Mouse (Mus musculus) ES-Bruce4 (cell line): Measurements from ENCODE around the gene Cacng5. TPM values are rescaled to one million over a fixed set of nuclear protein-coding genes. Genes with fewer than 3 reads are reported as not detected.
A peak's percentile ranks its signal among the peaks of the same experiment; 100 is the strongest.

Source experiments
- H3K27ac ChIP-seq: 2 replicates; pipeline ENCODE4 v1.5.1; 2012; ENCODE audit warnings: low read length, inconsistent platforms; ENCODE audit not compliant: insufficient read depth
- H3K27me3 ChIP-seq: 2 replicates; pipeline ENCODE4 v1.6.1; 2012; ENCODE audit warnings: mild to moderate bottlenecking, low read length, inconsistent platforms; ENCODE audit not compliant: control insufficient read depth, poor library complexity, insufficient read depth, severe bottlenecking
- H3K36me3 ChIP-seq: 2 replicates; pipeline ENCODE4 v1.6.1; 2012; ENCODE audit warnings: inconsistent platforms, mild to moderate bottlenecking, low read length, moderate library complexity; ENCODE audit not compliant: control insufficient read depth, poor library complexity, insufficient read depth, severe bottlenecking
- H3K4me1 ChIP-seq: one replicate; pipeline ENCODE4 v1.8.1; 2011; ENCODE audit warnings: low read length; ENCODE audit not compliant: control insufficient read depth, insufficient read depth
- H3K4me3 ChIP-seq: 2 replicates; pipeline ENCODE4 v1.5.1; 2011; ENCODE audit warnings: low read depth, mild to moderate bottlenecking, low read length
- H3K9ac ChIP-seq: 2 replicates; pipeline ENCODE4 v1.6.1; 2012; ENCODE audit warnings: low read depth, mild to moderate bottlenecking, inconsistent platforms; ENCODE audit not compliant: poor library complexity, severe bottlenecking
- H3K9me3 ChIP-seq: replicated peaks from 2 replicates; pipeline ENCODE4 v1.6.1; 2012; ENCODE audit warnings: mild to moderate bottlenecking, low read length, inconsistent platforms; ENCODE audit not compliant: control insufficient read depth, poor library complexity, insufficient read depth, severe bottlenecking
- CTCF ChIP-seq: IDR thresholded peaks from one replicate; pipeline ENCODE4 v1.8.1; 2011; ENCODE audit warnings: low read depth, low read length
- EP300 ChIP-seq: IDR thresholded peaks from 2 replicates; pipeline ENCODE4 v1.6.1; 2011; ENCODE audit warnings: low read depth, low read length; ENCODE audit not compliant: insufficient read depth
- POLR2A ChIP-seq: IDR thresholded peaks from one replicate; pipeline ENCODE4 v1.8.1; 2011; ENCODE audit warnings: low read length; ENCODE audit not compliant: insufficient read depth
- polyA plus RNA-seq: library from polyadenylated mRNA; stranded (reverse); fragments of >200 nt; gene quantifications from 2 replicates; pipeline ENCODE4 v1.2.4, GENCODE M21; 2011; ENCODE audit warnings: low read depth; ENCODE audit not compliant: missing spikeins, insufficient read depth, insufficient read length

Gene Cacng5
- polyA plus RNA-seq, 1 experiment: 0.37 TPM

DNA sequence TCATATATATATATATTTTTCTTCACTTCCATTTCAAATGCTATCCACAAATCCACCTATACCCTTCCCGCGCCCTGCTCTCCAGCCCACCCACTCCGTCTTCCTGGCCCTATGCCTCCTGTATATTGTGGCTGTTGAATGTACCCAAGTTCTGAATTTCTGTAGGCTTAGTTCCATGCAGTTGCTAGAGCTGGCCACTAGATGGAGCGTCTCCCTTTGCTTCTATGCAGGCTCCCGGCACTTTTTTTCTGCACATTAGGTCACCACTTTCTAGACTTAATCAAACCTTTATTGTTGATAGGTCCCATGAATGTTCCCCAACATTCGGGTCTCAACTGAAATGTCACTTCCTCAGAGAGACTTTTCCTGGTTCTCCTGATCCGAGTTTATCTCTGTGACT lies 55.6 kb downstream of the Cacng5 start:
- no peaks in the 10 kb centered on the region for H3K9me3 ChIP-seq
- H3K27ac ChIP-seq: no peak overlapping the region
- H3K36me3 ChIP-seq: no peaks in the 10 kb centered on the region
- H3K4me3 ChIP-seq: no peak overlapping the region
- no peaks in the 10 kb centered on the region for H3K27me3 ChIP-seq
- H3K4me1 ChIP-seq: no peaks in the 10 kb centered on the region
- peak; percentile 55 for TF ChIP-seq CTCF
- TF ChIP-seq POLR2A: no peak
- no peak overlapping the region for H3K9ac ChIP-seq

DNA sequence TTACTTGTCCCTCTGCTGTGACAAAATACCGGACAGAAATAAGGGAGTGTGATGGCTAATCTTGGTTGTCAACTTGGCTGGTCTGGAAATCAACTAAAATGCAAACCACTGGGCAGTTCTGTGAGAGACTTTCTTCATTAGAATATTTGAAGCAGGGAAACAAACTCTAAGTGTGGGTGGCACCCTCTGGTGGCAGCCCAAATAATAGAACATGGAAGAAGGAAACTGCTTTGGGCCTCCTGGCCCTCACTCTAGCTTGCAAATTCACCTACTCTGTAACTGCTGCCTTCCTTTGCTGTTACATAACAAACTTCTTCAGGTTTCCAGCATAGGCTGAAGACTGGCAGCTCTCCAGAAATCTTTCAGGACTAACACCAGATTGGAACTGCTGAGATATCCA lies 61.8 kb downstream of the Cacng5 start:
- TF ChIP-seq POLR2A: no peak
- TF ChIP-seq CTCF: peak; percentile 24
- H3K4me1 ChIP-seq: no peaks in the 10 kb centered on the region

DNA sequence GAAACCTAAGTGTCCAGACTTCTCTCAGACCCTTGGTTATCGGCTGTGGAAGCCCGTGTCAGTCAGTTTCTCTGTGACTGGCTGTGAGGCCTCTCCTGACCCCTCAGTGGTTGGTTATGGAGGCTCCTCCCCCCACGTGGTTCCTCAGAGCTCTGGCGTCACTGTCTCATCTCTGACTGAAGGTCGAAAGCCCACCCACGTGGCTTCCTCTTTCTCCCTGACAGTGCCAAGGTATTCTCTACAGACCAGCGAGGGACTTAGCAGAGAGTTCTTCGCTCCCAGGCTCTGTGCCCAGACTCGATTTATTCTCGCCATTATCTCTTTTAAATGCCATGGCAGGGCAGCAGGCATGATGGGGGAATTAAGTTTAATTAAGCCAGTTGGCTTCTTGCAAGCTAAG lies 65.2 kb downstream of the Cacng5 start:
- Histone ChIP-seq H3K4me1 (no peaks in the 10 kb centered on the region), H3K4me3 (no peak overlapping the region), H3K27ac (no peak overlapping the region), H3K27me3 (no peaks in the 10 kb centered on the region), H3K36me3 (no peaks in the 10 kb centered on the region), H3K9me3 (no peaks in the 10 kb centered on the region), H3K9ac (no peak overlapping the region)
- TF ChIP-seq POLR2A: no peak
- TF ChIP-seq EP300: no peak
- TF ChIP-seq CTCF: no peak

More for the DNA sequence above, 61.8 kb downstream of the Cacng5 start:
- H3K4me3 ChIP-seq: no peak overlapping the region
- H3K36me3 ChIP-seq: no peaks in the 10 kb centered on the region
- no peaks in the 10 kb centered on the region for H3K9me3 ChIP-seq
- H3K27ac ChIP-seq: no peak overlapping the region
- no peaks in the 10 kb centered on the region for H3K27me3 ChIP-seq
- H3K9ac ChIP-seq: no peak overlapping the region

DNA sequence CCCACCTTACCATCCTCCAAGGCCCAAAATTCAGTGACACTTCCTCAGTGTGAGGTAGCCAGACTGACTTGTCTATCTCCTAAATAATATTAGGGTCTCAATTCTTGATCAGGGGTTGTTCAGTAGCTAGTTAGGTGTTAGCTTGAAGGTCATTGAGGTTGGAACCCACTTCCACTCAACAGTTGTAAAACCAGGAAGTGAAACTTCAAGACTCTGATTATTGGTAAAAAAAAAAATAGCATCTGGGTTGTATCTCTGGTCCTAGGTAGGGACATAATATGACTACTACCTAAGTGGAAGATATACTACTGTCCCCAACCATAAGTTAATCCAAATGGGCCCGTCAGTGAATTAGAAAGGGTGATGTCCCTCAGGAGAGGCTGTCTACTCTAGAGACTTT lies 70.7 kb downstream of the Cacng5 start:
- H3K4me3 ChIP-seq: no peak overlapping the region
- H3K9me3 ChIP-seq: no peaks in the 10 kb centered on the region
- no peak overlapping the region for H3K9ac ChIP-seq
- H3K27me3 ChIP-seq: no peaks in the 10 kb centered on the region
- TF ChIP-seq POLR2A (no peak), EP300 (no peak), CTCF (no peak)
- no peaks in the 10 kb centered on the region for H3K36me3 ChIP-seq
- no peak overlapping the region for H3K27ac ChIP-seq
- H3K4me1 ChIP-seq: no peaks in the 10 kb centered on the region

DNA sequence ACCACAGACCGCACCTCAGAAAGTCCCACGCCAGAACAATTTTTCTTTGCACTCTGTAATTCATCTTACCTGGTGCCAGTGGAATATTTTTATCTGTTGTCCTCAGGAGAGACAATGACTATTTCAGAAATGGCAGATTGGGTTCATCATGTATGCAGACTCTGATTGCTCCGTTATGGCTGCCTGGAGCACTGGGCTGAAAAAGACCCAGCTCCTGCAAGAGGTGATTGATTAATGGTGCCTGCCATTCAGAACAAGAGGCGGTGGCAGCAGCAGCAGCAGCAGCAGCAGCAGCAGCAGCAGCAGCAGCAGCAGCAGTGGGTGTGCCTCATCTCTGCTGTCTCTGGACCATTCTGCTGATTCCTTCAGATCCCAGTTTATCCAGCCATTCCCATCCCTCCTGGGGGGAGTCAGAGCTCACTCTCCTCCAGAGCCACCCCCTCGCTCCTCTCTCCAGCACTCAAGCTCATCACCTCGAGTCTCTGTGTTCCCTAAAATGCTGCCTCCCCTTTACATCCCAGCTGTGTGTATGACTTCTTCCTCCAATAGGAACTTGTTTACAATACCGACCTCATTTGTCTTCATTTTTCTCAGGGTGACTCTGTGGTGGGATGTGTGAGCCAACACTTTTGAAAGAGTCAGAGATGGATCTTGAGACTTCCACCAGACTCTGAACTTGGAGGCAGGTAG lies 81.4 kb downstream of the Cacng5 start:
- Histone ChIP-seq H3K27me3 (no peaks in the 10 kb centered on the region), H3K9ac (no peak overlapping the region), H3K27ac (no peak overlapping the region), H3K4me1 (no peaks in the 10 kb centered on the region), H3K4me3 (no peak overlapping the region), H3K9me3 (no peaks in the 10 kb centered on the region), H3K36me3 (no peaks in the 10 kb centered on the region)
- no peak for TF ChIP-seq EP300
- no peak for TF ChIP-seq CTCF
- TF ChIP-seq POLR2A: no peak

Other genes starting within 250 kb of the Cacng5 start
- gene Cacng1, start 198.5 kb downstream of the Cacng5 start, polyA plus RNA-seq: not detected in 2 replicates
- 0.96 and 1.5 TPM in 2 replicates for gene Cacng4, start 120.5 kb downstream of the Cacng5 start, polyA plus RNA-seq